Mouse (Mus musculus): ENCODE data around the gene Gpatch2.

GRCm38 (mm10) chr1:187313323-187313722 is 98.0 kb downstream of the Gpatch2 start:
- TF ChIP-seq CTCF (conservative IDR thresholded peaks at IDR 0.05; ENCODE audit: low read length) (no peak), NANOG (IDR thresholded peaks at IDR 0.05; ENCODE audit: borderline replicate concordance, low read length) (no peak), POU5F1 (IDR thresholded peaks at IDR 0.05; ENCODE audit: borderline replicate concordance, low read length) (no peak)
